ENCODE assay signal across 7 mouse cellular contexts in the genomic region with DNA sequence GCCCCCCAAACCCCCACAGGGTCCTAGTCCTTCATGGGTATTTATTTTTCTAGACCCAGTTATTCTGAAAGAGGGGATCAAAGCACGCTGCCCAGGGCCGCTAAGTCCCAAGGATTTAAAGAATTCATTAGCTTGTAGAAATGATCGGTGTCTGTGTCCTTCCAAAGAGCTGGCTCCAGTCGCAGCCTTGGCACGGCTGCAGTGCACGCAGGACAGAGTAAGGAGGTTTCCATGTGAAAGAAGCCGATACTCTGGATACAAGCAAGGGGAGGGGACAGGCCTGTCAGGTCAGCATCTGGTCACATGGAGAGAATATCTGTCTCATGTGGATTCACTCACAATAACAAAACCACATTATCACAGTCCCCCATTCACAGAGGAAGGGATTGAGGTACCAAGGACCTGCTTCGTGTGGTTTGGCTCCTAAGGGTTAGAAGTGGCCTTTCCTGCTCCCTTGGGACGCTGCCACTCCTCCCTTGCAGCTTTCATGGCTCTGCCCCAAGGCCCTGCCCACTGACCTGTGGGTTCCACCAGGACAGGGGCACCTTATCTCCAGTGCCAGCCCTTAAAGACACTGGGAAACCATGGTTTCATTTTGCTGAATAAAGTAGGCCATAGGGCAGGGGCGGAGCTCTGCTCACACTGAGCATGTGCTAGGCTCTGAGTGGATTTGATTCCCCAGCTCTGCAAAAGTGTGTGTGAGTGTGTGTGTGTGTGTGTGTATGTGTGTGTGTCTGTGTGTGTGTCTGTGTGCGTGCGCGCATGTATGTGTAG. TPM values are rescaled to one million over a fixed set of nuclear protein-coding genes. Genes with fewer than 3 reads are reported as not detected.
DNase-seq lines count a peak whose midpoint lies in the region; ATAC-seq and TF ChIP-seq lines count a peak whose summit lies in the region.

No protein-coding gene starts in this region.

- H3K27ac ChIP-seq in brown adipose tissue, adult 24 weeks (replicated peaks; ENCODE audit: low read depth, low read length) = peak overlapping the region; percentile 77
- peak overlapping the region; percentile 57; the same call in 1 of the 2 replicates for H3K27ac ChIP-seq in intestine, postnatal 0 days (ENCODE audit: low read depth, low read length)
- peak overlapping the region; percentile 78 for H3K27ac ChIP-seq in neural tube, embryonic 15.5 days (replicated peaks)

- no peaks in the 10 kb centered on the region for H3K27me3 ChIP-seq in intestine, postnatal 0 days (replicated peaks; ENCODE audit: control insufficient read depth, insufficient read depth, low read length)
- no peaks in the 10 kb centered on the region for H3K27me3 ChIP-seq in neural tube, embryonic 15.5 days (replicated peaks)

- peaks cover 19% of the 10 kb centered on the region for H3K4me1 ChIP-seq in brown adipose tissue, adult 24 weeks (ENCODE audit: control insufficient read depth, insufficient read depth, insufficient read length, low read length)
- peaks cover 6% of the 10 kb centered on the region; the same call in 1 of the 2 replicates for H3K4me1 ChIP-seq in intestine, postnatal 0 days (replicated peaks; ENCODE audit: control insufficient read depth, insufficient read depth, low read length)
- peaks cover 31% of the 10 kb centered on the region for H3K4me1 ChIP-seq in neural tube, embryonic 15.5 days

- H3K4me2 ChIP-seq in intestine, postnatal 0 days (replicated peaks; ENCODE audit: low read depth) = no peak overlapping the region
- no peak overlapping the region for H3K4me2 ChIP-seq in neural tube, embryonic 15.5 days

- no peaks in the 10 kb centered on the region for H3K9me3 ChIP-seq in intestine, postnatal 0 days (ENCODE audit: control insufficient read depth)
- no peaks in the 10 kb centered on the region for H3K9me3 ChIP-seq in neural tube, embryonic 15.5 days (replicated peaks)

- 72% methylated on average over 13 of the region's 13 CpGs for WGBS in intestine, postnatal 0 days
- WGBS in neural tube, embryonic 15.5 days = 79% methylated on average over 13 of the region's 13 CpGs

- ATAC-seq in intestine, postnatal 0 days = peak; percentile 68
- ATAC-seq in neural tube, embryonic 15.5 days (ENCODE audit: low FRiP score) = no peak

- H3K9ac ChIP-seq in intestine, postnatal 0 days (ENCODE audit: low read depth, low read length) = no peak overlapping the region
- H3K9ac ChIP-seq in neural tube, embryonic 15.5 days (replicated peaks) = no peak overlapping the region

- no peak for TF ChIP-seq CTCF in intestine, postnatal 0 days (IDR thresholded peaks at IDR 0.05; ENCODE audit: low read depth)

- no peaks in the 10 kb centered on the region for H3K36me3 ChIP-seq in intestine, postnatal 0 days (ENCODE audit: control insufficient read depth, insufficient read depth)
- H3K36me3 ChIP-seq in neural tube, embryonic 15.5 days = no peaks in the 10 kb centered on the region

- no peak overlapping the region for H3K4me3 ChIP-seq in brown adipose tissue, adult 24 weeks (ENCODE audit: insufficient read depth, low read depth, low read length)
- H3K4me3 ChIP-seq in intestine, postnatal 0 days (ENCODE audit: low read depth, low read length) = no peak overlapping the region
- H3K4me3 ChIP-seq in neural tube, embryonic 15.5 days (replicated peaks) = no peak overlapping the region

- DNase-seq in lung, adult 18-20 months = peak; percentile 80 to 87
- DNase-seq in lung, postnatal 14 days = no peak
- DNase-seq in thymus, postnatal 36 days = no peak
- DNase-seq in thymus, adult 18-20 months = no peak

RNA-seq across cellular contexts. Expression of gene Slc25a33, which starts 15.5 kb away (rescaled TPM):
- 24.0 and 24.2 TPM in 2 replicates for polyA plus RNA-seq in brown adipose tissue, adult 24 weeks (2012; ENCODE audit: insufficient read depth, insufficient read length, missing spikeins)
- 8.3 and 8.4 TPM in 2 replicates for polyA plus RNA-seq in intestine, postnatal 0 days (2015; fragmentation: Nextera tagmentation; extraction: Ambion mirVana)
- 35.8 and 46.3 TPM in 2 replicates for polyA plus RNA-seq in neural tube, embryonic 15.5 days (2015; fragmentation: Nextera tagmentation; extraction: Ambion mirVana)

RNA-seq across cellular contexts. Expression of gene Tmem201, which starts 51.8 kb away (rescaled TPM):
- 9.2 and 9.6 TPM in 2 replicates for polyA plus RNA-seq in brown adipose tissue, adult 24 weeks (2012; ENCODE audit: insufficient read depth, insufficient read length, missing spikeins)
- polyA plus RNA-seq in intestine, postnatal 0 days (2015; fragmentation: Nextera tagmentation; extraction: Ambion mirVana) = 8.7 and 9.6 TPM in 2 replicates
- polyA plus RNA-seq in neural tube, embryonic 15.5 days (2015; fragmentation: Nextera tagmentation; extraction: Ambion mirVana) = 45.2 and 48.5 TPM in 2 replicates

Comparison
In these comparisons a context has a peak if more than half of its experiments do, and no peak if none do; other contexts are left out.
1. DNase-seq: peak in lung, adult 18-20 months (2 of 2); none in lung, postnatal 14 days (single experiment), thymus, postnatal 36 days (0 of 2) and thymus, adult 18-20 months (0 of 2).
2. Peak in every context shown above with its lines, with median percentiles within 50 percentile points of each other: H3K27ac ChIP-seq.